Mouse (Mus musculus) intestine, postnatal 0 days (tissue): ENCODE results near the gene Pim1. TPM values are rescaled to one million over a fixed set of nuclear protein-coding genes. Genes with fewer than 3 reads are reported as not detected.

ENCODE experiments used
- ATAC-seq: fragments of 200-750 bp; cut with Nextera tagmentation; 2 replicates; pipeline ENCODE4 v1.8.0; 2017; ENCODE audit warnings: mild to moderate bottlenecking, moderate TSS enrichment, moderate library complexity
- H3K27ac ChIP-seq: fragments of 300-500 bp; sonication (generic); 2 replicates; pipeline ENCODE4 v1.5.1; 2014; ENCODE audit warnings: mild to moderate bottlenecking, low read depth, low read length, moderate library complexity
- H3K27me3 ChIP-seq: fragments of 300-500 bp; sonication (generic); replicated peaks from 2 replicates; pipeline ENCODE4 v1.6.1; 2014; ENCODE audit warnings: low read length, mixed read lengths; ENCODE audit not compliant: control insufficient read depth, insufficient read depth
- H3K36me3 ChIP-seq: fragments of 300-500 bp; sonication (generic); 2 replicates; pipeline ENCODE4 v1.6.1; 2014; ENCODE audit warnings: mild to moderate bottlenecking, moderate library complexity; ENCODE audit not compliant: control insufficient read depth, insufficient read depth
- H3K4me1 ChIP-seq: fragments of 300-500 bp; sonication (generic); replicated peaks from 2 replicates; pipeline ENCODE4 v1.6.1; 2014; ENCODE audit warnings: antibody characterized with exemption, low read length, mixed read lengths; ENCODE audit not compliant: control insufficient read depth, insufficient read depth
- H3K4me2 ChIP-seq: fragments of 300-500 bp; sonication (generic); replicated peaks from 2 replicates; pipeline ENCODE4 v1.6.1; 2014; ENCODE audit warnings: low read depth, mild to moderate bottlenecking, moderate library complexity
- H3K4me3 ChIP-seq: fragments of 300-500 bp; sonication (generic); 2 replicates; pipeline ENCODE4 v1.5.1; 2014; ENCODE audit warnings: low read depth, low read length
- H3K9ac ChIP-seq: fragments of 300-500 bp; sonication (generic); 2 replicates; pipeline ENCODE4 v1.6.1; 2014; ENCODE audit warnings: mild to moderate bottlenecking, low read depth, low read length
- H3K9me3 ChIP-seq: fragments of 300-500 bp; sonication (generic); 2 replicates; pipeline ENCODE4 v1.6.1; 2016; ENCODE audit warnings: mixed run types; ENCODE audit not compliant: control insufficient read depth
- CTCF ChIP-seq: sonication (generic); IDR thresholded peaks from 2 replicates; pipeline ENCODE4 v1.5.1; 2016; ENCODE audit warnings: low read depth, mild to moderate bottlenecking, control low read depth, antibody characterized with exemption, moderate library complexity
- WGBS: fragments of 180-500 bp; shearing (Covaris S2); extraction: QIAGEN DNeasy Blood & Tissue Kit; methylation state at CpG from one replicate; pipeline ENCODE4 v1.1.7; 2014; 5-methylcytosine and 5-hydroxymethylcytosine counted together
- polyA plus RNA-seq: library from polyadenylated mRNA; unstranded; fragments of >200 nt; fragmentation: Nextera tagmentation; extraction: Ambion mirVana; gene quantifications from 2 replicates; pipeline ENCODE4 v1.2.1, GENCODE M21; 2015

Gene Pim1
- polyA plus RNA-seq, 1 experiment from 2014 or later: 16.8 TPM

DNA sequence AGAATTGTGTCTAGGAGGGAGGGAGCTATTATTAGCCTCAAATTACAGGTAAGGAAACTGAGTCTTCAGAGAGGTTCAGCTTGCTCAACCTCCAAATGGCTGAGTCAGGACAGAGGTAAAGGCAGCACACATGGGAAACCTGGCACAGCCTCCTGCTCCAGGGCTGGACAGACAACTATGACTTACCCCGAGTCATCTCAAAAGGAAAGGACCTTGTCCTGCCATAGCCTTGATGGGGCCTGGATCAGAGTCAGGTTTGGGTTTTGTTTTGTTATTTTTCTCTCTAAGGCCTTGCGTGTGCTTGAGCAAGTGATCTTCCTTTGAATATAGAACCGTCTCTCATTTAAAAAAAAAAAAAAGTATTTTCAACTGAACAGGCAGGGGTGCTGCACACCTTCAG lies 15.4 kb upstream of the Pim1 start:
- Histone ChIP-seq H3K9me3 (no peaks in the 10 kb centered on the region; the same call in 1 of the 2 replicates), H3K27me3 (no peaks in the 10 kb centered on the region), H3K4me2 (no peak overlapping the region), H3K9ac (no peak overlapping the region), H3K4me1 (no peaks in the 10 kb centered on the region), H3K4me3 (no peak overlapping the region), H3K27ac (no peak overlapping the region), H3K36me3 (no peaks in the 10 kb centered on the region)
- 94% methylated on average over 3 of the region's 3 CpGs for WGBS
- TF ChIP-seq CTCF: no peak
- ATAC-seq: no peak

- no peak for ATAC-seq
- H3K36me3 ChIP-seq: no peaks in the 10 kb centered on the region
- no peaks in the 10 kb centered on the region for H3K4me1 ChIP-seq
- TF ChIP-seq CTCF: no peak
- 75% methylated on average over 4 of the region's 4 CpGs for WGBS
- H3K27ac ChIP-seq: no peak overlapping the region
- H3K9ac ChIP-seq: no peak overlapping the region
- H3K27me3 ChIP-seq: no peaks in the 10 kb centered on the region
- H3K4me2 ChIP-seq: no peak overlapping the region
- H3K9me3 ChIP-seq: no peaks in the 10 kb centered on the region; the same call in 1 of the 2 replicates
- no peak overlapping the region for H3K4me3 ChIP-seq
These were observed 14.1 kb upstream of the Pim1 start for GRCm38 (mm10) chr17:29476461-29476860.

DNA sequence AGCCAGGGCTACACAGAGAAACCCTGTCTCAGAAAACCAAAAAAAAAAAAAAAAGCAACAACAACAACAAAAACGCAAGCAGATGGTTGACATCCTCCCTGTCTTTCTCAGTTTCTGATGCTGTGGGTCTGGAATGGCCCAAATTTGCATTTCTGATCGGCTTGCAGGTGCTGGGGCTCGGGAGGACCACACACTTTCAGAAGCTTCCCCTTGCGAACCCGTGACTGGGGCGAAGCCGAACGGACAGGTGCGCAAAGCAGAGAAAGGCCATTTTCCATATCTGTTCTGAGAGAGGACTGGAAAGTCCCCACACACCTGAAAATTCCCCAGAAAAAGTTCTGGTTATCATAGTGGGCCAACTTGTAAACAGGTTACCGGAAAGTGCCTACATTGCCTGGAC lies 13.2 kb upstream of the Pim1 start:
- no peak for TF ChIP-seq CTCF
- ATAC-seq: no peak
- Histone ChIP-seq H3K4me2 (no peak overlapping the region), H3K27me3 (no peaks in the 10 kb centered on the region), H3K4me3 (no peak overlapping the region), H3K9ac (no peak overlapping the region), H3K27ac (no peak overlapping the region), H3K4me1 (no peaks in the 10 kb centered on the region), H3K9me3 (no peaks in the 10 kb centered on the region), H3K36me3 (no peaks in the 10 kb centered on the region)
- WGBS: 93% methylated on average over 10 of the region's 10 CpGs

DNA sequence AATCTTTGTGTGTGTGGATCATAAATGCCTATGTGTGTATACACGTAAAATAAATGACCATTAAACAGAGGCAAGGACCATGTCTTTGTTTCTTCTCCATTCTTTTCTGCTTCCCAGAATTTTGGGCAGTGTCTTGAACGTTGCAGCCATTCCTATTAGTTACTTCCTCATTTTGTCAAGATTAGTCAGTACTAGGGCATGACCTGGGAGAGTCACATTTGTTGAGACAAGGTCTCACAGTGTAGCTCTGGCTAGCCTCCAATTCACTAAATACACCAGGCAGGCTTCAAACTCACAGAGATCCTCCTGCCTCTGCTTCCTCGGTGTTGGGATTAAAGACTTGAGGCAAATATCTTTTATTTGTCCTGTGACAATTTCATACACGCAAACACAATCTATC lies 12.3 kb upstream of the Pim1 start:
- H3K9ac ChIP-seq: no peak overlapping the region
- WGBS: 69% methylated on average over 4 of the region's 4 CpGs

GRCm38 (mm10) chr17:29480256-29480655 lies 10.3 kb upstream of the Pim1 start:
- Histone ChIP-seq H3K36me3 (no peaks in the 10 kb centered on the region), H3K9me3 (0 out of 2 replicates have a peak, but pooled peaks cover 3% of the 10 kb centered on the region), H3K4me1 (no peaks in the 10 kb centered on the region), H3K4me3 (no peak overlapping the region), H3K27me3 (no peaks in the 10 kb centered on the region), H3K27ac (no peak overlapping the region), H3K4me2 (no peak overlapping the region), H3K9ac (no peak overlapping the region)
- WGBS: 67% methylated on average over 2 of the region's 2 CpGs
- ATAC-seq: no peak
- TF ChIP-seq CTCF: no peak

More for the DNA sequence above, 12.3 kb upstream of the Pim1 start:
- Histone ChIP-seq H3K4me2 (no peak overlapping the region), H3K27ac (no peak overlapping the region), H3K27me3 (no peaks in the 10 kb centered on the region), H3K4me1 (no peaks in the 10 kb centered on the region), H3K36me3 (no peaks in the 10 kb centered on the region), H3K4me3 (no peak overlapping the region), H3K9me3 (0 out of 2 replicates have a peak, but pooled peaks cover 3% of the 10 kb centered on the region)
- ATAC-seq: no peak
- TF ChIP-seq CTCF: no peak

- H3K9ac ChIP-seq: no peak overlapping the region
- H3K36me3 ChIP-seq: no peaks in the 10 kb centered on the region
- H3K27me3 ChIP-seq: no peaks in the 10 kb centered on the region
- no peak overlapping the region for H3K4me2 ChIP-seq
- H3K4me3 ChIP-seq: no peak overlapping the region
- H3K4me1 ChIP-seq: no peaks in the 10 kb centered on the region
- no peak for ATAC-seq
- WGBS: 95% methylated on average over 7 of the region's 7 CpGs
- no peak overlapping the region for H3K27ac ChIP-seq
- 0 out of 2 replicates have a peak, but pooled peaks cover 3% of the 10 kb centered on the region for H3K9me3 ChIP-seq
- TF ChIP-seq CTCF: peak; percentile 42; the same call in 1 of the 2 replicates
These were observed 7.9 kb upstream of the Pim1 start for GRCm38 (mm10) chr17:29482632-29483031.

DNA sequence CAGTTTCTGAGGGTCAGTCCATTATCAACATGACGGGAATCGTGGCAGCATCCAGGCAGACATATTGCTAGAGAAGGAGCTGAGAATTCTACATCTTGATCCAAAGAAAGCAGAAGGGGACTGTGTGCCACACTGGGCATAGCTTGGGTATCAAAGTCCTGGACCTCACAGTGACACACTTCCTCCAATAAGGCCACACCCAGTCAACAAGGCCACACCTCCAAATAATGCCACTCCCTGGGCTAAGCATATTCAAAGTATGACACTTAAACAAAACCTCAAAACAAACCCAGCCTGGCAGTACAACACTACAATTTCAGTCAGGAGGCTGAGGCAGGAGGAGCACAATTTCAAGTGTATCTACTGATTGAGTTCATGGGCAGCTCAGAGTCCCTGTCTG lies 7.3 kb upstream of the Pim1 start:
- no peaks in the 10 kb centered on the region for H3K27me3 ChIP-seq
- H3K9me3 ChIP-seq: 0 out of 2 replicates have a peak, but pooled peaks cover 3% of the 10 kb centered on the region
- H3K36me3 ChIP-seq: no peaks in the 10 kb centered on the region
- H3K4me2 ChIP-seq: no peak overlapping the region
- no peak for TF ChIP-seq CTCF
- H3K27ac ChIP-seq: no peak overlapping the region
- ATAC-seq: peak; percentile 68; the same call in 1 of the 2 replicates
- H3K9ac ChIP-seq: no peak overlapping the region
- no peak overlapping the region for H3K4me3 ChIP-seq
- H3K4me1 ChIP-seq: no peaks in the 10 kb centered on the region
- WGBS: 96% methylated on average over 2 of the region's 2 CpGs
